Mouse (Mus musculus): ENCODE data around the gene Tubb2b.
"Not testable (repeated sequence)": the region's sequence is repeated elsewhere in the genome, so short reads cannot be mapped to it uniquely, and the experiment has no call there.

Tubb2b gene

DNA sequence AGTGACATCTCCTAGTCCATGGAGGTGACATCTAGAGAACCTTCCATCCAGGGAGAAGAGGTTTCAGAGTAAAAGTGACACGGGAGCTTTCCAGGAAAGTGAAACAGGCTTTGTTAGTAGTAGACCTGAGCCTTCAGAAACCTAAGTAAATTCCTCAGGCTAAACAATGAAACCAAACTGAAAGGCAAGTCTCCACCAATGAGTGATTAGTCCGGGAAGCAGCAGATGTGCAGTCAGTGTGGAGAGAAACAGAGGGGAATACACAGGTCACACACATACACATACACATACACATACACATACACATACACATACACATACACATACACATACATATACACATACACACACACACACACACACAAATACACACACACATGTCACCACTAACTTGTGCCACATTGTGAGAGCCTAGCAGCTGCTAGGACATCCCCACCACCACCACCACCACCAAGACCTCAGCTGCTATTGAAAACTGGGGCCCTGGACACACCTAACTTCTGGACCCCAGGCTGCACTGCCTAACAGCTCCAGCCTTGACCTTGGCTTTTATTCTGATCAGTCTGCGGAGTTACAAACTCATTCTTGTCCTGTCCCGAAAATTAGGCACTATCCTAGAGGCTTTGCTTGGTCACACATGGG lies 21.1 kb downstream of the Tubb2b start:
- no peak for DNase-seq (ENCODE audit: low spot score in 2 of 2)

DNA sequence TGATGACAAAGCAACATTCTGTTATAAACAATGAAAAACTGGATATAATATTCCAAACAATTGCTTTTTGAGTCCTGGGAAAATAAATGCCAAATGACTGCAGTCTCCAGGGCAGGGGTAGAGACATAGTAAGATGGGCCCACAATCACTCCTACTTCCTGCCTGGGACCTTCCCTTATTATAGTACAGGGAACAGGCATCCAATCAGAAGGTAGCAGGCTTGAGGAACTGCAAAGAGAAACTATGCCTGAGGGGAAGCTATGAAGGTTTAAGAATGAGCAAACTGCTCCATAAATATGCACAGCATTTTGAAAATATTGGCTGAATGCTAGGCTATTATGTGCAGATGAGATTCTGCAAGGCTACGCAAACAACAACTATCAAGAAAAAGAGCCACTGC lies 23.3 kb downstream of the Tubb2b start:
- DNase-seq (ENCODE audit: low spot score in 2 of 2) = no peak

DNA sequence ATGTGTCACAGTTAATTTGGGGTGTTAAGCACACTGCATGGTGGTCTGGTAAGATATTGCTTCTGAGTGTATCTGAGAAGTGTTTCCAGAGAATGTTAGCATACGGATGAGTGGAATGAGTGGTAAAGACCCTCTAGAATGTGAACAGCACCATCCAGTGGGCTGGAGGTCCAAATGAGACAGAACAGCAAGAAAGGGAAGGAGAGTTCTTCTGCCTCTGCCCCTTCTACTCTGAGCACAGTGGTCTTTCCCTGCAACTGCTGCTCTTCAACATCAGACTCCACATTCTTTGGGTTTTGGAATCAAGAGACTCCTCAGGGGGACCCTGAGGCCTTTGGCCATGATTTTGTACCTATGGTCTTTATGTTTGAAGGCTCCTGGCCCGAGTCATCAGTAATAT lies 24.0 kb downstream of the Tubb2b start:
- no peak for DNase-seq (ENCODE audit: low spot score in 2 of 2)

DNA sequence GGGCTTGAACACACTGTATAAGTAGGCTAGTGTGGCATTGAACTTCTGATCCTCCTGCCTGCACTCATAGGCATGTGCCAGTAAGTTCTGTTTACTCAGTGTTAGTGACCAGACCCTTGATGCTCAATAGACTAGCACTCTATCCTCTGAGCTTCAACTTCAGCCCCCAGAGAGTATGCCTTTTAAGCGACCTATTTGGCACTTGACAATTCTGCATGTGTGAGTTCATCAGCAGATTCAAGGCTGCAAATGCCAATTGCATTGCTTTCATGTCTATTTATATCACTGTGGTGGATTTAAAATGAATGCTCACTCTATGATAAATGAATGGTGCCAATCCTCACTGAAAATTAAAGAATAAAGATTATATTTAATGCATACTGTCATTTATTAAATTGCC lies 24.9 kb downstream of the Tubb2b start:
- no peak for DNase-seq (ENCODE audit: low spot score in 2 of 2)

DNA sequence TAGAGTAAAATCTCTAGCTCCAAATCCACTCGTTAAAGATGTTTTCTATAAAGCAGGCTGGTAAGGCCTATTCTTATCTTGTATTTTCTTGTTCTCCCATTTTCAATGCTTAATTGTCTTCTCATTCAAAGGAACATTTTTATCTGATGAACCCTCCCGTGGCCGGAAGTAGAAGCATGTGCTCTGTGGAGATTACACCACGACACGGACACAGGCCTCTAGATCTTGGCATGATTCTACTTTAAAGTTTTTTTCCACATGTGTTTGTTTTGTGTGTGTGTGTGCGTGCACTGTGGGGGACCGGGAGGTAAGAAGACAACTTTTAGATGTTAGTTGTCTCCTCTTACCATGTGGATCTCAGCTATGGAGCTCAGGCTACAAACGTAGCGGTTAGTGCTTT lies 28.4 kb downstream of the Tubb2b start:
- DNase-seq (ENCODE audit: low spot score in 2 of 2) = no peak

DNA sequence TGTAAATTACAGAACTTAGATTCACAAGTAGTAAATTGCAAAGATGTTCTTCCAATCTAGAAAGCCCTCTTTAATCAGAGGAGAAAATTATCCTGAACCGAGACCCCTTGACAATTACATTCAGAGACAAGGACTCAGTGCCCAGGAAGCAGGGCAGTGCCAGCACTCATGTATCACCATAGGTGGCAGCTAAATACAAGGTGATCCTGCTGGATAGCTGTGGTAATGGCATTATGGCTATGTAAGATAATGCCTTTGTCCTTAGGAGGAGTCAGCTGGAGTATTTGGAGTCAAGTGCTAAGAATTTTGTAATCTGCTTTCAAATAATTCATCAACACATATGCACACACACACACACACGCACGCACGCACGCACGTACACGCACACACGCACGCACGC lies 29.0 kb downstream of the Tubb2b start:
- DNase-seq (ENCODE audit: low spot score in 2 of 2) = no peak

DNA sequence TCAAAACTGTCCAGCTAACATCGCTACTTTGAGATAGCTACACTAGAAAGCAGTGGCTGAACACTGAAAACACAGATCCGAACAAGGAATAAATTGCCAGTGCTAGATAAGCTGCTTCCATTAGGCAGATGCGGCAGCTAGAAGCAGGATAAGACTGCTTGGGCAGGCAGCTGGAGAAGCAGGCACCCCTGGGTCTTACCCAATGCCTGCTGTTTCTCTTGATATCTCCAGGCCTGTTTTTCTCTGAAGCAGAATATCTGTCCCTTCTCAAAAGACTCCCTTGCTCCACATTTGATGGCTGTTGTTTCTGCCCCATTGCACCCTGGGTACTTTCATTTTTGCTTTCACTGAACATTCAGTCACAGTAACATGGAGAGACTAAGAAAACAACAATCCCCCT lies 29.5 kb downstream of the Tubb2b start:
- no peak for DNase-seq (ENCODE audit: low spot score in 2 of 2)

DNA sequence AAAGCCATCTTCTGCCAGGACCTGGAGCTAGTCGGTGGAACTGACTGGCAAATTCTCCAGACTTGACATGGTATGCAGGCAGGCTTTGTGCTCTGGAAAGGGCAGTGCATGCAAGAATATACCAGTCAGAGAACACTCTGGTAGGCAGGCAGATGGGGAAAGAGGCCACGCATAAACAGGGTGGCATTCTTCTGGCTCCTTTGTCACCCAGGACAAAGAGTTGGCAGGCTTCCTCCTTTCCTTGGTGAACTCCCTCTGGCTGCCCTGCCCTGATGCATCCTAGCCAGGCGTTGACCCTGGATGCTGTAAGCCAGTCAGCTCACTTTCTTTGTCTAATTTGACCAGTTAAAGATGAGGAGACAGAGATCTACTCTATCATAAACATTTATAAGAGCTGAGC lies 33.2 kb downstream of the Tubb2b start:
- peak in 1 of 2 experiments; percentile 26 for DNase-seq (ENCODE audit: low spot score in 2 of 2)

DNA sequence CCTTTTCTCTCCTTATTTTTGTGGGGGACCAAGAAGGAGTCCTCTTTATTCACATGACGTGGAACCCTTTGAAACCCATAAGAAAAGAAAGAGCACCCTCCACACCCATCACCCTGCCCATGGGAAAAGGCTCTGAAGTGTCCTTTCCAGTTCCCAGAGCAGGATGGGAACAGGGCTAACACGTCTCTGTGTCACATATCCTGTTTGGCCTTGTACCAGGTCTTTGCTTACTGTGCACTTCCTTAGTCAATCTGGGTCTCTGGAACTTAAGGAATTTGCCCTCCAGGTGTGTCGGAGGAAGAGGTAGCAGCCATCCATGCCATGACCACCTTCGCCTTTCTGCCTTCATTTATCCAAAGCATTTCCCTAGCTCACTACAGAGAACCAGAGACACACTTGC lies 33.8 kb downstream of the Tubb2b start:
- DNase-seq (ENCODE audit: low spot score in 2 of 2) = peak; percentile 29 to 46

DNA sequence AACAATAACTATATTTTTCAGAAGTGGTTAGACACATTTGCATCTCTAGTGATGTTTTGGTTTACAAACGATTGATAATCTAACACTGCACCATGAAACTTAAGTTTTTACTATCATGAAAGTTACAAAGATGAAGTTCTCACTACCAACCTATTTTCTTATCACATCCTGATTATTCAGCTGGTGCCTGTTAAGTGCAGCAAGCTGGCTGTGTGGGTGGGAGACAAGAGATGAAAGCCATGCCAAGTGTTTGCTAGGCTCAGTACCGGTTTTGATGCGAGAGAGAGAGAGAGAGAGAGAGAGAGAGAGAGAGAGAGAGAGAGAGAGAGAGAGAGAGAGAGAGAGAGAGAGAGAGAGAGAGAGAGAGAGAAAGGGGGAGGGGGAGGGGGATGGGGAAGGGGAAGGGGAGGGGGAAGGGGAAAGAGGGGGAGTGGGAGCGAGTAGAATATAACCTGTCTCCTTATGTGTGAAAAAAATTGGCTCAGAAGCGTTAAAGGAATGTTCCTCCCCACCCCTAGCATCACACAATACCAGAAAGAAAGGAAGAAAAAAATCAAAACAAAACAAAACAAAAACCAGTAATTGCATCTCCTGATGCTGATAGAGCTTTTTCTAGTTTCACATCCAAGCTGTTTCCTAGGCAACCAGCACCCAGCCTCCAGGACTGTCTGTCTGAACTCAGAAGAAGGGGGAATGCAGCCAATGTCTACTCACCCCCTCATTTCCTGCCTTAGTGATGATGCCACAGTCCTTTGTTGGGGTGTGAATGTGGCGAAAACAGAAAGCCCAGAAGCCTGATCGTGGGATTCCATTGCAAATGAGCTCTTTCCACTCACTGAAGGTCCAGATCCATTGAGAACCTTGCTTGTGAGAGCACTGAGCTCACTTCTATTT lies 34.5 kb downstream of the Tubb2b start:
- peak; percentile 86 to 94 for DNase-seq (ENCODE audit: low spot score in 2 of 2)

DNA sequence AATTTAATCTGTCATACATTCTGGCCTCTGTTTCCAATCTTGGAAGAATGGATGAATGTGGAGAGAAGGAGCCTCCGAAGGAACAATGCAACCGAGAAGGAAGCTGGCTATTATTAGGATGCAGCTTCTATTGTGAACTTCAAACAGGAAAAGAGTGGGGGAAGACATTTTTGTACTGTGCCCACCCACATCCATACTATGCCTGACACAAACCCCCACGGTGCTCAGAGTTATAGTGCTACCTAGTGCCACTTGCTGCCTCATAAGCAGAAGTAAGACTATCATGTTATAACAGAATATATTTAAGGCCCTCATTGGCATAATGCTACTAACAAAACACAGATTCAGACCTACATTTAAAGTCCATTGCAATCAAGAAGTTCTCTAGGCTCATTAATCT lies 40.9 kb downstream of the Tubb2b start:
- no peak for DNase-seq (ENCODE audit: low spot score in 2 of 2)

DNA sequence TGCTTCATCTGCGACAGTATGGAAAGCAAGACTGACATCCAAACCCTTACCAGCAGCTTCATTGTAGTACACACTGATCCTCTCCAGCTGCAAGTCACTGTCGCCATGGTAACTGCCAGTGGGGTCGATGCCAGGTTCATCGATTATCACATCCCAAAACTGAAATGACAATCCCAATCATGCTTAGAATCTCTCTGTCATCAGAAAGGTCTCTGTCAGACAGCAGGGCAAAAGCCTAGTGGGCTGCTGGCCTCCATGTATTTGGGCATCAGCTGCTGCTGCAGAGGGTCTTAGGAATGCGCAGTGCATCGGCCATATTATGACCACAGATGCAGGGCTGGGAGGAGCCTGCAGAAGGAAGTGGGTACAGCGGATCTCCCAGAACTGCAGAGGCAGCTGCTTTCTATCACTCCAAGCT lies 41.4 kb downstream of the Tubb2b start:
- DNase-seq (ENCODE audit: low spot score in 2 of 2) = peak; percentile 48 to 58

DNA sequence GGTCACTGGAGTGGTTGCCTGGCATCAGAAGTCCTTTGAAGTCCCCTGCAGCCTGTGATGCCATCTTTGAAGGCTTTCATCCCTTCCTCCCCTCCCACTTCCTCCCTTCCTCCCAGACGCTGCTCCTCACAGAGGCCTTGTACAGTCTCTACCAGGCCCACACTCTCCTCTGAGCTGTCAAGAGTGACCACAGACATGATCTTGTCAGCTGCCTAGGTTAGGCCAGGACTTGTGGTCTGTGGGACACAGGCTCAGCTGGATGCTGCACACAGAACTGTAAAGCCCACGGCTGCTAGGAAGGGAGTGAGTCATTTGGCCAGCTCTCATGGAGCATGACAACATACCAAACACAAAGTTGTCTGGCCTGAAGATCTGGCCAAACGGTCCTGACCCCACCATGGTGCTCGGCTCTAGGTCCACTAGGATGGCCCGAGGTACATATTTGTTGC lies 42.0 kb downstream of the Tubb2b start:
- DNase-seq (ENCODE audit: low spot score in 2 of 2) = not testable (repeated sequence)

DNA sequence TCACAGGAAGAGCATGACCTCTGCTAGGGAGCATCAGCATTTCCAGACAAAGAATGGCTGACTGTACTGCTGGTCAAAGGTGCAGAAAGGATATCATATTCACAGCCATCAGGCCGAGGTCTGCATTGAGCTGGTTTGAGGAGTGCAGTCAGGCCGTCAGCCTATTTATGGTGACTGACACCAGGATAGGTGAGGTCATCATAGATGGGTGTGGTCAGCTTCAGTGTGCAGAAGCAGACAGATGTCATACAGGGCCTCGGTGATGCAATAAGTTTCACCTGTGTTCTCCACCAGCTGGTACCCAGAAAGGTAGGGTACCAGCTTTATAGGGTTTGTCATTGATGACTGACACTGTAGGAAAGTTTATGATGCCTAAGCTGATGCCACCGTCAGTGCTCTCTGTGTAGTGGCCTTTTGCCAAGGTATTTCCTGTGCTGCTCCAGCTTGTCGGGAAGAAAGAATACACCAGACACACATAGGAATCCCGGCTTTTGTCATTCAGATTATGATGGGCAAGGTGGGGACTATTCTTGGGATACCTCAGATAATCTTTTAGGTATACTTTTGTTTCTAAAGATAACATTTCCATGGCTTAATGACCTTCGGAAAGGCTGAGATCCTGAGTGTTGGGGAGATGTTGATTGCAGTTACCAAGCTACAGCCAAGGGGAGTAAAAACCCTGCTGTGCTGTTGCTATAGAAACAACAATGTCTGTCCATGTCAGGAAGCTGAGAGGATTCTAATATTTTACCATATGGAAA lies 43.0 kb downstream of the Tubb2b start:
- DNase-seq (ENCODE audit: low spot score in 2 of 2) = no peak

DNA sequence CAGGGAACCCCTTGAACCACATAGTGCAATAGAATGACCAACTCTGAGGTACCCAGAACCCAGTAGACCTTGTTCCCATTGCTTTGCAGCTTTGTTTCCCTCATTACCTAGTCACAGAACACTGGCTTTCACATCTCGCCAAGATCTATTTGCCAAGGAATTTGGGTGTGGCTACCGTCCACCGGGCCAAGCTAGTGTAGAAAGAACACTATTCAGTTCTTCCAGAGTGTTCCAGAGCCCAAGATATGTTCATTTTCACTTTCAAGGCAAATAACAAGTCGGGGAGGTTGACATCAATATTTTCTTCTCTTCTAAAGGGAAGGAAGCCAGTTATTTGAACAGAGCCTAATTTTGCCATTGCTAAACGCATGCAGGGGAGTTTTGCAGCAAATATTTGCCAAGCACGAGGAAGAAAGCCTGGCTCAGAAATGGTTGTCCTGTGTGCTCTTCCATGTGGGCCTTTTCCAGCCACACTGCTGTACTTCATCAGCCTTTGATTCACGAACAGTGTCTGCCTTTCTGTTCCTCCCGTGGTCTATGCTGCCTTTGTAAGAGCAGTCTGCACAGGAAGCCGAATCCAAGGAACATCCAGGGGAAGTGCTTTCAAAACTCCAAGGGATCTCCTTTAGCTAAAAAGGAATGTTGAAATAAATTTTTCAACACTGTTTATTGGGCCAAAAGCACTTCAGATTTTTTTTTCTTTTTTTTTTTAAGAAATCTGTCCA lies 46.1 kb downstream of the Tubb2b start:
- peak; percentile 43 to 55 for DNase-seq (ENCODE audit: low spot score in 2 of 2)

DNA sequence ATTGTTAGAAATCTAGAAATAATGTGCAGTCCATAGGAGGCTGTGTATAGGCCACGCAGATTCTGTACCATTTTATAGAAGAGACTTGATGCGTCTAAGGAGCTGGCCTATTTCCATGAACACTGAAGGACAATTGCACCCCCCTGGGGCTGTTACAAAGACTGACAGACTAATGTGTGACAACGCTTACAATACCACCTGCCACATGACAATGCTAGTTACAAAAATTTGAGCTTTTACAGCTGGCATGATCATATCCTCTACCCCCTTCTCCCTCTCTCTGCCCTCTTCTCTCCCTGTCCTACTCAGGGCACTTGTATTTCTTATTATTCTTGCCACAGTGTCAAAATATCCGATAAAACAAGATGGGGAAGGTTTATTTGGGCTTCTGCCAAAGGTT lies 48.3 kb downstream of the Tubb2b start:
- DNase-seq (ENCODE audit: low spot score in 2 of 2) = no peak

DNA sequence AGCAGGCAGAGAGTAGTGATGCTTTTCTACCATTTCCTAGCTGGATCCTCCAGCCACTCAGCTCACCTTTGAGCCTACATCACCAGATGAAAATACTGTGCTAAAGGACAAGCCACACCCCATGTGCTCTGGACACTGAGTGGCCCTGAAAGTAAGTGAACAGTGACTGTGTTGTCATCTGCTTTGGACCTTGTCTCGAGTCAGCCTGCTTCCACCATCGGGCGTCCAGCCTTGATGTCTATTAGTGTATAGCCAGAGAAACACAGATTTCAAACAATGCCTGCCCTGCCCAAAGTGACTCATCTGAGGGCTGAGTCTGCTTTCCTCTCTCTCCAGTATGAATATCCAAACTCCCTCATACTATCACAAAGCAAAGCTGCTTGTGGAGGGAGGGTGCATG lies 50.5 kb downstream of the Tubb2b start:
- DNase-seq (ENCODE audit: low spot score in 2 of 2) = no peak

DNA sequence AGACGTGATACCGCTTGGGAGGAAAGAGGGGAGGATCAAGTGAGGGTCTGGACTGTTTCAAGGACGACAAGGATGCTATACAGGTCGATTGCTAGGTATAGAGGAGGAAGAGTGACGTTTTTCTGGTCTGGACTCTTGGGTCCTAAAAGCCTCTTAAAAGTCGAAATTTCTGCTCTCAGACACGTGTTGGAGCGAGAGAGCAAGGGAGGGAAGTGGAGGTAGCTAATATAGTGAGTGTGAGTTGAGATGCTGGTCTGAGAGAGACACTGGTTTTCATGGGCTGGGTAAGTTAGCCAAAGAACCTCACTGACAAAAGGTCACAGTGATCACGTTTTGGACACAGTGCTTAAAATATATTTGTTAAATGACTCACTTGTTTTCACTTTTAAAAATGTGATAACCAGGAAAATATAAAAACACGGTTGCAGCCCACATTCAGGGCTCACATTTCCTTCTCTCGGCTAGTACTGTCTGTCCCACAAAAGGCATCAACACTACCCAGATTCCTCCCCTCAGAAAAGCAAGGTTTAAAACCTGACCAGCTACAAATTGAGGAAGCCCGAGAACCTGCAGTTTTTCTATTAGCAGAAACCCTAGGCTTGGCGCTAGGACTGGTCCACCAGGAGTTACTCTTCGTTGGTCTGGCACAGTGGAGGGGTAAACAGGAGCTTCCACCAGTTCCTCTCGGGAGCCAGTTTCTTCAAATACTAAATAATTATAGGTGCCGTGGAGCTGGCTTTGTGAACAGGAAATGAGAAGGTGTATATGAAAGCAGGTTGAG lies 51.6 kb downstream of the Tubb2b start:
- DNase-seq (ENCODE audit: low spot score in 2 of 2) = no peak

DNA sequence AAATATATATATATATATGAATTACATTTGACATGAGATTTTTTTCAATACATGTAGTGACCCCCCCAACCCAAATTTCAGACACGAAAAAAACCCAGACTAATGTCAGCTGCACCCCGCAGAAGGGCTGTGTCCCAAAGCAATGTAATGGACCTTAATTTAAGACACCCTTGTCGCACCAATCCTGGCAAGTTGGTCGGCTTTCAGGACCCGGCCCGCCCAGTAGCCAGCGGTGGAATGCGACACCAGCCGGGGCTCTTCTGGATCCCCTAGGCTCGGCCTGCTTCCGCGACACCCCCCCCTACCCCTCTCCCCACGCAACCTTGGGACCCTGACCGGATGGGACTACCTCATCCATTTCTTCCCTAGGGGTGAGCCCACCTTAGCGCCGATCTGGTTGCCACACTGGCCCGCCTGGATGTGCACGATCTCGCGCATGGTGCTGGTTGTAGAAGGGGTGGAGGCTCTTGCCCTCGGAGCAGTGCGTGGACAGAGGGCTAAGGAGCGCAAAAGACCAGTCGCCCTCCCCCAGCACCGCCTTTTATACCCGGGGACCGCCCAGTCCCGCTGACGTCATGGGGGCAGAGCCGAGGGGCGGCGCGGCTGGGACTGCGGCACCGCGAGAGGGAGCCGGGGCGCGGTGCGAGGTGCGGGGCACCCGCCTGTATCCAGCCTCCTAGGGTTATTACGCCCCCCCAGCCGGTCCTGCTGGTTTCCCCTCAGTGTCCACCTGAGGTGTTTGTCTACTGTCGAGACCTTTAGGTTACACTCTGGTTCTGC lies 52.6 kb downstream of the Tubb2b start, which contains the start of gene Tubb2a:
TSS of gene Tubb2a (minus strand) at position 516 of the 780 bp plus-strand sequence.
- peak; percentile 95 to 97 for DNase-seq (ENCODE audit: low spot score in 2 of 2)
